In genomic region chr4:155360856-155361255, GRCm38 (mm10) we compare ENCODE assay signal across 8 mouse cellular contexts. TPM values are rescaled to one million over a fixed set of nuclear protein-coding genes. Genes with fewer than 3 reads are reported as not detected.
A peak's percentile ranks its signal among the peaks of the same experiment; 100 is the strongest.
DNase-seq lines count a peak whose midpoint lies in the region; ATAC-seq lines count a peak whose summit lies in the region.

No protein-coding gene starts in this region.

- H3K4me3 ChIP-seq in kidney, embryonic 15.5 days (replicated peaks), result peak overlapping the region; percentile 58
- peak overlapping the region; percentile 56 for H3K4me3 ChIP-seq in intestine, embryonic 16.5 days (ENCODE audit: low read length)
- H3K4me3 ChIP-seq in midbrain, embryonic 12.5 days, result peak overlapping the region; percentile 42

- DNase-seq in kidney, adult 9 months, result no peak
- peak; percentile 23 for DNase-seq in embryo, embryonic 9.5 days (ENCODE audit: extremely low spot score)
- DNase-seq in adrenal gland, postnatal 10 days, result no peak
- DNase-seq in layer of hippocampus, postnatal 14 days (ENCODE audit: low spot score in 2 of 2), result no peak
- DNase-seq in spleen, postnatal 14 days (ENCODE audit: low spot score in 2 of 2), result no peak

- peaks cover 29% of the 10 kb centered on the region for H3K4me1 ChIP-seq in kidney, embryonic 15.5 days
- H3K4me1 ChIP-seq in intestine, embryonic 16.5 days (ENCODE audit: control insufficient read depth, insufficient read depth, low read length), result peaks cover 5% of the 10 kb centered on the region; the same call in 1 of the 2 replicates
- peaks cover 11% of the 10 kb centered on the region for H3K4me1 ChIP-seq in midbrain, embryonic 12.5 days

- no peaks in the 10 kb centered on the region for H3K36me3 ChIP-seq in kidney, embryonic 15.5 days
- H3K36me3 ChIP-seq in intestine, embryonic 16.5 days (ENCODE audit: control insufficient read depth, insufficient read depth, low read length), result no peaks in the 10 kb centered on the region
- no peaks in the 10 kb centered on the region for H3K36me3 ChIP-seq in midbrain, embryonic 12.5 days

- under 1% methylated on average over 42 of the region's 42 CpGs for WGBS in kidney, embryonic 15.5 days
- WGBS in intestine, embryonic 16.5 days, result under 1% methylated on average over 42 of the region's 42 CpGs
- under 1% methylated on average over 40 of the region's 42 CpGs for WGBS in midbrain, embryonic 12.5 days

- peak overlapping the region; percentile 65 for H3K4me2 ChIP-seq in kidney, embryonic 15.5 days
- peak overlapping the region; percentile 53 for H3K4me2 ChIP-seq in intestine, embryonic 16.5 days (ENCODE audit: low read depth, low read length)
- H3K4me2 ChIP-seq in midbrain, embryonic 12.5 days (replicated peaks), result peak overlapping the region; percentile 57

- H3K27ac ChIP-seq in kidney, embryonic 15.5 days, result peak overlapping the region; percentile 54; the same call in 1 of the 2 replicates
- H3K27ac ChIP-seq in intestine, embryonic 16.5 days (ENCODE audit: low read length), result peak overlapping the region; percentile 88
- H3K27ac ChIP-seq in midbrain, embryonic 12.5 days (replicated peaks), result no peak overlapping the region

- peak overlapping the region; percentile 36; the same call in 1 of the 2 replicates for H3K9ac ChIP-seq in kidney, embryonic 15.5 days
- H3K9ac ChIP-seq in intestine, embryonic 16.5 days (ENCODE audit: low read depth, low read length), result peak overlapping the region; percentile 69
- H3K9ac ChIP-seq in midbrain, embryonic 12.5 days (replicated peaks), result no peak overlapping the region

- H3K27me3 ChIP-seq in kidney, embryonic 15.5 days, result peaks cover 80% of the 10 kb centered on the region
- peaks cover 25% of the 10 kb centered on the region for H3K27me3 ChIP-seq in intestine, embryonic 16.5 days (replicated peaks; ENCODE audit: control insufficient read depth, insufficient read depth, low read length)
- peaks cover 78% of the 10 kb centered on the region for H3K27me3 ChIP-seq in midbrain, embryonic 12.5 days

- no peaks in the 10 kb centered on the region for H3K9me3 ChIP-seq in kidney, embryonic 15.5 days (replicated peaks)
- no peaks in the 10 kb centered on the region for H3K9me3 ChIP-seq in intestine, embryonic 16.5 days (ENCODE audit: control insufficient read depth, low read length)
- H3K9me3 ChIP-seq in midbrain, embryonic 12.5 days, result no peaks in the 10 kb centered on the region

- ATAC-seq in kidney, embryonic 15.5 days (replicated peaks; ENCODE audit: low FRiP score), result peak; percentile 17; the same call in 1 of the 2 replicates
- peak; percentile 62 for ATAC-seq in intestine, embryonic 16.5 days
- ATAC-seq in midbrain, embryonic 12.5 days (ENCODE audit: low FRiP score, low read depth), result no peak

RNA-seq across cellular contexts. Expression of gene Prkcz, which starts 0.3 kb away (rescaled TPM):
- polyA plus RNA-seq in kidney, embryonic 15.5 days (2015; fragmentation: Nextera tagmentation; extraction: Ambion mirVana), result 14.2 and 16.6 TPM in 2 replicates
- 32.8 and 38.7 TPM in 2 replicates for polyA plus RNA-seq in intestine, embryonic 16.5 days (2015; fragmentation: Nextera tagmentation; extraction: Ambion mirVana)
- 30.9 and 32.6 TPM in 2 replicates for polyA plus RNA-seq in midbrain, embryonic 12.5 days (2016; fragmentation: Nextera tagmentation; extraction: Ambion mirVana)
- 1 to 10 TPM; 5.3 to 6.9 TPM for total RNA-seq in adrenal gland, postnatal 10 days (2021)
- total RNA-seq in layer of hippocampus, postnatal 14 days (2021), result 100 to 1,000 TPM; 148 to 158 TPM

RNA-seq across cellular contexts. Expression of gene Gabrd, which starts 37.1 kb away (rescaled TPM):
- not detected in 2 replicates for polyA plus RNA-seq in kidney, embryonic 15.5 days (2015; fragmentation: Nextera tagmentation; extraction: Ambion mirVana)
- polyA plus RNA-seq in intestine, embryonic 16.5 days (2015; fragmentation: Nextera tagmentation; extraction: Ambion mirVana), result 0.11 and 0.15 TPM in 2 replicates
- 0.27 TPM in 1 of 2 replicates, not detected in the other for polyA plus RNA-seq in midbrain, embryonic 12.5 days (2016; fragmentation: Nextera tagmentation; extraction: Ambion mirVana)
- total RNA-seq in adrenal gland, postnatal 10 days (2021), result under 1 TPM; 0.21 to 0.45 TPM
- total RNA-seq in layer of hippocampus, postnatal 14 days (2021), result 10 to 100 TPM; 10.4 to 14.9 TPM

RNA-seq across cellular contexts. Expression of gene Cfap74, which starts 48.1 kb away (rescaled TPM):
- polyA plus RNA-seq in kidney, embryonic 15.5 days (2015; fragmentation: Nextera tagmentation; extraction: Ambion mirVana), result 1.8 and 2.3 TPM in 2 replicates
- 1.4 and 1.5 TPM in 2 replicates for polyA plus RNA-seq in intestine, embryonic 16.5 days (2015; fragmentation: Nextera tagmentation; extraction: Ambion mirVana)
- polyA plus RNA-seq in midbrain, embryonic 12.5 days (2016; fragmentation: Nextera tagmentation; extraction: Ambion mirVana), result 5.6 and 6.9 TPM in 2 replicates
- 1 to 10 TPM in 1 of 2 experiments, under 1 TPM in 1; 0.48 to 1.1 TPM for total RNA-seq in adrenal gland, postnatal 10 days (2021)
- total RNA-seq in layer of hippocampus, postnatal 14 days (2021), result 10 to 100 TPM in 1 of 2 experiments, 1 to 10 TPM in 1; 9.6 to 11.5 TPM
